Mouse (Mus musculus): ENCODE data around the gene Asb6.
A peak's percentile ranks its signal among the peaks of the same experiment; 100 is the strongest.

Asb6 gene

DNA sequence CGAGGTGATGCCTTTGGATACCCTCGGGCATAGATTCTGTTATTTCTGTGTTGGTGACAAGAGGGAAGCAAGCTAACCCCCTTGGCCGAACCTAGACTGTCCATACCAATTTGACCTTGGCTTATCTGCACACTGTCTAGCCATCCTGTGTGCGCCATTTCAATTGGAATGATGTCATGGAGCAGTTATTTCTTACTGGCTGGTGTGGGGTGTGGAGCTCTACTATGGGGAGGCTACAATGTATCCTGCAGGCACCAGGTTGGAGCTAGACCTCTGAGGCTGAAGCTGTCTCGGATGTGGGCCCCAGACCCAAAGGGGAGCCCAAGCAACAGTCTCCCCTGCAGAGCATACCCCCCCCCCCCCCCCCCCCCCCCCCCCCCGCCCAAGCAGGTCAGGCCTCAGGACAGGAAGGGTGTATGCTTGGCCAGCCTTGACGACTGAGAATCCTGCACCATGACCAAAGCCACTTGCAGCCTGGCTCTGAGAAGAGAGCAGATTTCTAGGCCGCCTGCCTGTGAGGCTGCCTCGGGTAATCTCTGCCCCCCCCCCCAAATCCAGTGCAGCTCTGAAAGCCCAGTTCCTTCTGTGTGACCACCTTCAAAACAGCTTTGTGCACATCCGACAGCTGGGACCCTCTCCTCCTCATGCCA, 4.4 kb upstream of the Asb6 start, which contains the start of gene Prrx2:
Gene Prrx2 (plus strand): TSS at position 600 of the 650 bp plus-strand sequence.
- DNase-seq (ENCODE audit: low spot score in 2 of 2): no peak

DNA sequence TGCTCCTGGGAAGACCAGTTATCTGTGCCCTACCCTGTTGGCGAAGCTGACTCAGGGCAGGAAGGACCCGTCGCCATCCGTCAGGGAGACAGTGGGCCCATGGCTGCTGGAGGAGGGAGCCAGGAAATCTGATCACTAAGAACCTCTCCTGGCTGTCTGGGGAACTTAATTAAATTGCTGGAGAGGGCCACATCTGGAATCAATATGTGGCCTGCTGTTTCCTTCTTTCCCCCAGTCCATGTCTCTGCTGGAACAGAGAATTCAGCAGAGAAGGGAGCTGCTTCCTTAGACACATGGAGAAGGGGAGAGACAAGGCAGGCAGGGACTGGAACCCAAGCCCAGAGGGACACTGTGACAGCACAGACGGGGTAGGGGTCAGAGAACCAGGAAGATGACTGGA, 3.5 kb upstream of the Asb6 start:
- DNase-seq (ENCODE audit: low spot score in 2 of 2): no peak

DNA sequence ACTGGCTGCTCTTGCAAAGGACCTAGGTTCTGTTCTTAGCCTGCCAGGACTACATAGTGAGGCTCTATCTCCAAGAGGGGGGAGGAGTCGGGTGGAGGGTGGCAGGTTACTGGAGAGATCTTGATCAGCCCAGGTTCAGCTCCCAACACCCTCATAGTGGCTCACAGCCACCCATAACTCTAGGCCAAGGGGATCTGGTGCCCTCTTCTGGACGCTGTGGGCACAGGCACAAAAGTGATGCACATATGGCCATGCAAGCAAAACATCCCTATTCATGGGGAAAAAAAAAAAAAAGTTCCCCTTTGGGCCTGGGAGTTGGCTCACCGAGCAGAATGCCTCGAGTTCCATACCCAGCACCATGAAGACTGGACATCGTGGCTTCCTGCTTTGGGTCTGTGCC, 818 bp downstream of the Asb6 start:
- DNase-seq (ENCODE audit: low spot score in 2 of 2): peak; percentile 38 to 58

DNA sequence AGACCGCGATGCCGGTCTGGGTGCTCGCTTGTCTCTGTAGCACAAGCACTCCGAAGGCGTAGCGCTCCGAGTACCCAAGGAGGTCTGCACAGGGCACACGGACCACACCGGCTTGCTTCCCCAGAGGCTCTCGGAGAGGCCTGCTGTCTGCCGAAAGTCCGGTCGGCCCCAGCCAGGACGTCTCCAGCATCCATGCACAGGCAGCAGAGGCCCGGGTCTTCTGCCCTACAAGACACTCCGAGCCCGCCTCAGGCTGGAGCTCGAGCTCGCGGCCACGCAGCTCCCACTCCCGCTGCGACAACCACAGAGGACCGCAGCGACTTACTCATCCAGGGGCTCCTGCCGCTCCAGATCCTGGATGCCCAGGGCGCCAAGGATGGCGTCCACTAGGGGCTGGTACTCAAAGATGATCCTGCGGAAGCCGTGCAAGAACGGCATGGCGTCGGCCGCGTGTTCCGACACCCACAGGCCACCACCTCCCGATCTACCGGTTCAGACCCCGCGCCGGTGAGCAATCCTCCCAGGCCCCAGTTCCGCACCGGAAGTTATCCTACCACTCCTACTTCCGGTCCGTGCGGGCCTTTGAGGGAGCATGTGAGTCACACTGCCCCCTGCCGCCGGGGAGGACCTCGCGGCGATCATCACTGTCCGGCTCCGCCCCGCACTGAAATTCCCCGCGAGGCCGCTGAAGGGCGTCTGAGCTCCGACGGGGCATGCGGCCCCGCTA, 2.2 kb downstream of the Asb6 start:
- DNase-seq (ENCODE audit: low spot score in 2 of 2): peak; percentile 95 to 98

DNA sequence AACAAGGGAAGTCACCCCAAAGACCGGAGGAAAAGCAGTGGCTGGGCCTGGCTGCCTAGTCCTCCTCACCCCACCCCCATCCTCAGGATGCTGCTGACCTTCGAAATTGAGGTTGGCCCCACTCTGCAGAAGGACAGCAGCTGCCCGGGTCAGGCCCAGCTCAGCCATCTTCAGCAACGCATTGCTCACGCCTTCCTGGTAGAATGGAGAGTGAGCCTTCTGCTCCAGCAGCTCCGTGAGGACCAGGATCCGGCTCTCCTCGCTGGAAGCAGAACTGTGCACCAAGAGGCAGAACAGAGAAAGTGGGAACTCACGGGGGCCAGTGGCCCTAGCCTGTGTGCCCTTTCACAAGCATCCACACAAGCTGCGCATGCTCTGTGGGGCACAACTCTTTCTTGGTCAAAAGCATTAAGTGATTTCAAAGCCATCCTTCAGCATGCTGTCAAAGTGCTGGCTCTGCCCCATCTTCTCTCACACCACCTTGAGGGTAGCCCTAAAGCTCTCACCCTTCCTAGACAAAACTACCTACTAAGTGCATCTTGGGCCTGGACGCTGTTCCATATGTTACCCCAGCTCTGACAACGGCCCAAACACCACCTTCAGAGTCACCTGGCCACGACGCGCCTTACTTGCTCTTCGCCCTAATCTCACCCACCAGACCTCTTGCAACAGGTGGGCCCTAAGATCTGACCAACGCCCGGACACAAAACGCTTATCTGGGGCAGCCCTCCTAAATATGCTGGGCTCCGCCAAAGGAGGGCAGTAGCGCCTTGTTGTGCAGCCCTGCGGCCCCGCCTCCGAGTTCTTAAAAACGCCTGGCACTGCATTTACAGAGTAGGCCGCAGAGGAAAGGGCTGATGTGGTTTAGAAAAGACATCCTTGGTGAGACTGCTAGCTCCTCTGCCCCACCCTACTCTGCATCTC, 3.0 kb downstream of the Asb6 start:
- DNase-seq (ENCODE audit: low spot score in 2 of 2): peak; percentile 65 to 72

DNA sequence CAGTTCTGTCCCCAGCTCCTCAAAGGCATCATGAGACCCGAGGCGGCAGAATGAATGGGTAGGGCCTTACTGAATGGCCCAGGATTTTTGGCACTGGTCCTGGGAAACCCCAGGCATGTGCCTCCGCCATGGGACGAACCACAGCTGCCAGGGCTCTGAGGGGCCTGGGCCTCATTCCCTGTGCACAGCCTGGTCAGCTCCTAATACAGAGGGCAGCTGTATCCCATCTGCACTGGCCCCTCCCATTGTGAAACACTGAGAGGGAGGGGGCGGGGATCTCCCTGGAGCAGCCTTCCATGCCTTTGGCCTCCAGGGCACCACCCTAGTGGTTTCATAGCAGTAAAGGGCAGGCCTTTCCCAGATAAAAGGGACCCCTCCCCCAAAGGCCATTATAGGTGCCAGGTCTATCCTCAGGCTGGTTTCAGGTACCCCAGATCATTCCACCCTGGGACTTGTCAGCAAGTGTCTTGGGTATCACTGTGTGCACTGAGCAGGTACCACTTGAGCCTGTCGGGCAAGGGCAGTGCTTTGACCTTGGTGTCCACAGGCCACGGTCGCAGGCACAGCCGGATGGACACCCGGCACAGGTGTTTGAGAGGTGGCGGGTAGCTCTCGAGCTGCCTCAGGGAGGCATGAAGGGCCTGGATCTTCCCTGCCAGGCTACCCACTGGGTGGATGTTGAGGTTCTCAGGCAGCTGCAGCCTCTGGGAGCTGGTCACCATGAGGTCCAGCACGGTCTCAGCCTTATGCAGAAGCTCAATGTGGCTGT, 6.6 kb downstream of the Asb6 start:
- DNase-seq (ENCODE audit: low spot score in 2 of 2): no peak

DNA sequence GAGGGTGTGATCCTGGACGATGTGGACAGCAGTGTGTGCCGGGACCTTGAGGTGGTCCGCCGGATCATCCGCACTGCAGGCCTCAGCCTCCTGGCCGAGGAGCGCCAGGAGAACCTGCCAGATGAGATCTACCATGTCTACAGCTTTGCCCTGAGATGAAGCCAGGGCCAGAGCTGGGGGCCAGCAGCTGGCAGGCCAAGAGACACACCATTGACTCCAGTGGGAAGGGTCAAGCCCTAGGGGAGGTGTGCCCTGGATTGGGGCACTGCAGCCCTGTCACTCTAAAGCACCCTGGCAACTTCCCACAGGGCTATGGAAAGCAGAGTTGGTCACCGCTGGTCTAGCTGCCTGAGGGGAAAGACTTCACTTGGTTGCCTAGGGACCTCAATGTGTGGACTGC, 7.7 kb downstream of the Asb6 start:
- no peak for DNase-seq (ENCODE audit: low spot score in 2 of 2)

DNA sequence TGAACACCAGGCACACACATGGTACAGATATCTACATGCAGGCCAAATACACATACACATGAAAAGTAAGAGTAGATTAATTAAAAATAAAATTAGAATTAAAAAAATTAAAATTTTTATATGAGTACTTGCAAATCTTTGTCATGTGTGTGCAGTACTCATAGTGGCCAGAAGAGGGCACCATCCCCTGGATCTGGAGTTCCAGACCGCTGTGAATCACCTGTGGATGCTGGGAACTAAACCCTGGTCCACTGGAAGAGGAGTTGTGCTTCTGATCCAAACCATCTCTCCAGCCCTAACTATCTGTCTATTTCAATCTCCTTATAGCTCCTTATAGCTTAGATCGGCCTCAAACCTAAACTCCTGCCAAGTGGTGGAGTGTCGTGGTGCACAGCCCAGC, 9.1 kb downstream of the Asb6 start:
- no peak for DNase-seq (ENCODE audit: low spot score in 2 of 2)

DNA sequence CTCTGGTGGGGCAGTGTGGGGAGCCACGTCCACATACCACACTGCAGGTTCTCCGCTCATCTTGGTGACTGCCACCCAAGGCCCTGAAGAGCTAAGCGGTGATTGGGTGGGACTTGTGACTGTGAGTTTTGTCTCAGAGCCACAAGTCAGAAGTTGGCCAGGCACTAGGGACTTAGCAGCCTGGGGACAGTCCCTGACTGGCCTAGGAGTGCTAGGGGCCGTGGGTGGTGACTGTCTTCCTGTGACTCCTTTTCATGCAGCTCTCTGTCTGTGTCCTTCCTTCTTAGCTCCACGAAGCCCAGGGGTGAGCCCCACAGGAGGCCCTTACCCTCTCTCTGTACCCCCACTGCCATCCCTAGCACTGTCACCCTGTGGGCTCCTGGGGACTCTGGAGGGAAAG, 10.3 kb downstream of the Asb6 start:
- DNase-seq (ENCODE audit: low spot score in 2 of 2): no peak

DNA sequence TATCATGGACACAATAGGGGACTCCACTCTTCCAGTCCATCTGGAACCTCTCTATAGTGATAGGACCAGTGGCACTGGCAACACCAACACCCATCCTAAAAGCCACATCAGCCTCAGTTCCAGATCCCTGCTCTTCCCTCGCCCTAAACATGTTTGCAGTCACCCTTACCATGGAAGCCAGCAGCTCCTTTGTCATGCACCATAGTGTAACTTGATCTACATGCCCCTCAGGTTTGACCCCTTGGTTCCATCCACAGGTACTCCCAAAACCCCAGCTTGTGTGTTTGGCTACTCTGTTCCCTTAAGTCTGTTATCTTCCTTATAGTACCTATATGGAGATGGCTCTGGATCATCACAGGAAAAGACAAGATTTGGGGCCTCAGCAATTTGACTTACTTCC, 13.8 kb downstream of the Asb6 start:
- no peak for DNase-seq (ENCODE audit: low spot score in 2 of 2)

DNA sequence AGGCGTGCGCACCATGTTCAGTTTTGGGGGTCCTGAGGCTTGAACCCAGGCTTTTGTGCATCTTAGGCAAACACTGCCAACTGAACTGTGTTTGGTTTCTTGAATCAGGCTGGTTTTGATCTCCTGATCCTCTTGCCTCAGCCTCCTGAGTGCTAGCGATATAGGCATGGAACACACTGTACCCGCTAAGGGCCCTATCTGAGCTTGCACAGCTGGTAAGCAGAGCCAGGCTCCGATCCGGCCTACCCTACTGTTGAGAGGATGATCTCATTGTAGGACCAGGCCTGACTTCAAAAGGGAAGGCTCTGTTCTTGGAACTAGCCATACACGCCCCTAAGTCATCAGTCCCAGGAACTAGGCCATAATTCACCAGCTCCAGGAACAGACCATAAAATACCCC, 19.6 kb downstream of the Asb6 start:
- DNase-seq (ENCODE audit: low spot score in 2 of 2): no peak

DNA sequence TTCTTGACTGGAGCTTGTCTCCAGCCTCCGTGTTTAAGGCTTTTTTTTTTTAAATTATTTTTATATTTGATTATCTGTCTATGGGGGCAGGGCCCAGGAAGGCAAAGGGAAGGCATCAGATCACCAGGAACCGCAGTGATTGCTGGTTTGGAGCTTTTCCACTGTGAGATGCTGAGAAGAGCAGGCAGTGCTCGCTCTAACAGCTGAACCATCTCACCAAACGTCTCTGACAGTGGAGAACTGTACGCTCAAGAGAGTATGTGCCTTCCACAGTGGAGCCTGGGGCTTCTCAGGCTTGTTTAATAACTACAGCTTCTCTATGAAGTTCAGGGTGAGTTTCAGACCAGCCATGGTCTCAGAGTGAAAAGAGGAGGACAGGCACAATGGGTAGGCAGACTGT, 20.6 kb downstream of the Asb6 start:
- DNase-seq (ENCODE audit: low spot score in 2 of 2): no peak

DNA sequence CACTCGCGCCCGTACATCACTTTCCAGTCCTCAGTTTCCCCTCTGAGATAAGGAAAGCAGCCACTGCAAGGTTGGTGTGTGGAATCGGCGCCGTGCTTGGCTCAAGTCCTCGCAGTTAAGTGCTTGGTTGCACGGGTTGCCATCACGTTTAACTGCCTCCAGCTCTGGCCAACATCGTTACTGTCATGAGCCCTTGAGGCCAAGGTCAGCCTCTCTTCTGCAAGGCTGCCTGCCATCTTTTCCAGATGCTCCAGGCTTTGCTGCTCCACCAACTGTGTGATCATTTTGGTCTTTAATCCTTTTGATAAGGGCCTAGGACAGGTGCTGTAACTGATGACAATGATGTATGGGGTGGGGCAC, 21.9 kb downstream of the Asb6 start:
- no peak for DNase-seq (ENCODE audit: low spot score in 2 of 2)

DNA sequence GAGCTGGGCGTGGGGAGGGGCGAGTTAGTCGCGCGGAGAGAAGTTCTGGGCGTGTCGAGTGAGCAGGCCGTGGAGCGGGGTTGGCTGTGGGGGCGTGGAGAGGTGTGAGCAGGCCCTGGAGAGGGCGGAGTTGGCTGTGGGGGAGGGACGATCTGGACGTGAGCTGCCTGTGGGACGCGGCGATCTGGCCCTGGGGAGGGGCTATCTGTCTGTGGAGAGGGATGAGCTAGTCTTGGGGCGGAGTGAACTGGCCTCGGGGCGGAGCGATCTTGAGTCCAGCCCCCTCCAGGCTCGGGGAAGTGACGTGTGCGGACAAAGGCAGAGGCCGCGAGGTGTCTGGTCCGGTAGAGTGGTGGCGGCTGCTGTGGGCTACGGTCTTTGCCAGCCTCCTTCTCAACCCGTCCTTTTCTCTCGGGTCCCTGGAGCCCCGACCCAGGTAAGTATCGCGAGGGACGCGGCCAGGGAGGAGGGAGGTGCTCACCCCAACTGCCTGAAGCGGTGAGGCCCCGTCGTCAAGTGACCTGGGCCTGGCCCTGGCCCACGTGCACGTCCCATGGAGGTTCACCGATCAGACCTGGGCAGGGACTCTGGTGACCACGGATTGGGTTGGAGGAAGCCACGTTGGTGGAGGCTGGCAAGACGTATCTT, 22.4 kb downstream of the Asb6 start, which contains the start of gene Ntmt1:
Gene Ntmt1 (plus strand): TSS at position 179 of the 648 bp plus-strand sequence.
- DNase-seq (ENCODE audit: low spot score in 2 of 2): peak; percentile 98

DNA sequence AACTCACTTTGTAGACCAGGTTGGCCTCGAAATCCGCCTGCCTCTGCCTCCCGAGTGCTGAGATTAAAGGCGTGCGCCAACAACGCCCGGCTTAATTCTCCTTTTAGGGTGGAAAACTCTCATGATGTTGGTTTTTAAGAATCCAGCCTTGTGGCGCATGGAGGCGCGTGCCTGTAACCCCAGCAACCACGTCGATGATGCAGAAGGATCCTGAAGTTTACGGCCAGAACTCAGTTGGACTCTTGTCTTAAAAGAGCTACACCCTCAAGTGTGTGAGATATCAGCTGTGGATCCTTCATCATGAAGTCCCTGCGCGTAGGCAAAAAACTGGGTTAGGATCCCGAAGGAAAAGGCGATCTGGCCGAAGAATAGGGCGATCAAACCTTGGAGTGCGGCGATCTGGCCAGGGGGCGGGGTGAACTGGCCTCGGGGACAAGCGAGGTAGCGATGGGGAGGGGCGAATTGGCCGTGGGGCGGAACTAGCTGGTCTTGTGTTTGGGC, 22.9 kb downstream of the Asb6 start:
- DNase-seq (ENCODE audit: low spot score in 2 of 2): no peak

DNA sequence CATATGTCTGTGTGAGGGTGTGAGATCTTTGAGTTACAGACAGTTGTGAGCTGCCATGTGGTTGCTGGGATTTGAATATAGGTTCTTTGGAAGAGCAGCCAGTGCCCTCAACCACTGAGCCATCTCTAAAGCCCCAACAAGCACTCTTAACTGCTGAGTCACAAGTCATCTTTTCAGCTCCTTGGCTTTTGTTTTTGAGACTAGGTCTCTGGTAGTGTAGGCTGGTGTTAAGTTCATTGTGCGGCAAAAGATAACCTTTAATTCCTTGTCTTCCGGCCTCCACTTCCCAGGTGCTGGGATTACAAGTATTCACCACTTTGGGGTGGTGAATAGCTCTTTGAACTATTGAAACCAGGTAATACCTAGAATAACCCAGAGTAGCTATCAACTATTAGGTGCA, 24.1 kb downstream of the Asb6 start:
- no peak for DNase-seq (ENCODE audit: low spot score in 2 of 2)

DNA sequence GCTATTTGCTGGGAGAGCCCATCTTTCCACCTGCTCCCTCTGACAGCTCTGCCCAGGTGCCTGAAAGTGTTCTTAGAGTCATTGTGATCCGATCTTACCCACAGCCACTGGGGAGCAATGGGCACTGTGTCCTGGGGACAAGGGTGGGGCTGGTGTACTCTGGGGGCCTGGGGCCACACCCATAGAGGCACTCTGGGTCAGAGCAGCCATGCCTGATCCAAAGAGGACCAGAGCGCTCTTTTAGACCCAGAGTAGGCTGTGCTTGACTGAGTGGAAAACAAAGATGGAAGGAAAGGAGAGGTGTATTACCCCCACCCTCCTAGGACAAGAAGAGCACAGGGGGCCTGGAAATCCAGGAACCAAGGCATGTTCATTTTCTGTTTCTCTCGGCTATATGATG, 26.5 kb downstream of the Asb6 start, which contains the start of gene 1700001O22Rik:
Gene 1700001O22Rik (minus strand): TSS at position 58 of the 400 bp plus-strand sequence.
- no peak for DNase-seq (ENCODE audit: low spot score in 2 of 2)

DNA sequence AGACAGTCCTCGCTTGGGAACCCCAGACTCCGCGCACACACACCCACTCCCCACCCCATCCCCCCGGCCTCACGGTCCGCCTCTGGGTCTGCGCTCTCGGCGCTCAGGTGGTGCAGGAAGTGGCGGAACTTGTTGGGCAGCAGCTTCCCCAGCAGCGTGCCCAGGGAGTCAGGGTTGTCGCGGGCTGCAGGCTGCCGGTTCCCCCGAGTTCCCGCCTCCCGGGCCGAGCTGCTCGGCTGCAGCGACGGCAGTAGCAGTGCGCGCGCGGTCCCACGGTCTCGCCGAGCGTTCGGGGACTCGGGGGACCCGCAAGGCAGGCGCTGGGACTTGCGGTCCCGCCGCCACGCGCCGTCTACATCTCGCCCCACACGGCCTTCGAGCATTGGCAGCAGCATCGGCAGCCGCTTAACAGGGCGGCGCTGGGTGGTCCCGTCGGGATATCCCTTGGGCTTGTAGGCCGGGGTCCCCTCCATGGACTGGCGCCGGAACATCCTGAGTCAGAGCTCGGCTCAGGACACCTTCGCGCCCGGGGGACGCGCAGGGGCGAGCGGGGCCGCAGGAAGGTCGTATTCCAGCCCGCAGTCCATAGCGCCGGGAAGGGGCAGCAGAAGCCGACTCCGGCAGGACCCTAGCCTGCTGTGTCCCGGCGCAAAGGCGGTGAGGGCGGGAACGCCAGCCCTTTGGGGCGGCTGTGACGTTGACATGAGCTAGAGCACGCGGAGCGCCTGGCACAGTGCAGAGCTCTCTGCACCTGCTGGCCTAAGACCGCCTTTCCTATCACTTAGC, 28.9 kb downstream of the Asb6 start:
- no peak for DNase-seq (ENCODE audit: low spot score in 2 of 2)

DNA sequence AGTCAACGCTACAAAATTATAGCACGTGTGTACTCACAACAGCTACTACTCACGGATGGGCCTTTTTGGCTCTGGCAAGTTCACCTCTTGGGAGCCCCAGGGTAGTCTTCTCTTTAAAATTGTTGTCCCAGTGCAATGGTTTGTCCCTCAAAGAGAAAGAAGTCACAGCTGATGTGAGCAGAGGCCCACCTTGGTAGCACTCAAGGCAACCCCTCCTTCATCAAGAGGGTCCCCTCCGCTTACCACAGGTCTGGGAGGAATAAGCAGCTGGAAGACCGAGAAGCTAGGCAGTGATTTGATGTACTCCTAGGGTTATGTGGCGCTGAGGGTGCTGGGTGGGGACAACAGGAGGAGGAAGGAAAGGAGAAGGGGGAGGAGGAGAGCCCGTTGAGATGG, 29.5 kb downstream of the Asb6 start:
- DNase-seq (ENCODE audit: low spot score in 2 of 2): no peak

DNA sequence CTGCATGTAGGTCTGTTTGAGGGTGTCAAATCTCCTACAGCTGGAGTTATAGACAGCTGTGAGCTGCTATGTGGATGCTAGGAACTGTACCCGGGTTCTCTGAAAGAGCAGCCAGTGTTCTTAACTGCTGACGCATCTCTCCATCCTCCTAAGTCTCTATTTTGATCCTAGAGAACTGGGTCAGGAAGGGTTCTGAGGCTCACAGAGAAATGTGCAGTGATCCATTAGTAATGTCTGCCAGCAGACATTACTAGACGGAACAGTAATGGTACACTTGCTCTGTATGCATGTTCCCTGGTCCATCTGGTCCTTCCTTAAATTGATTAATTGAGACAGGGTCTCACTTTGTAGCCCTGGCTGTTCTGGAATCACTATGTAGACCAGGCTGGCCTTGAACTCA, 30.7 kb downstream of the Asb6 start:
- no peak for DNase-seq (ENCODE audit: low spot score in 2 of 2)
